Mouse (Mus musculus): ENCODE measurements around the gene Hoxd13.

The Hoxd13 gene

GRCm38 (mm10) chr2:74663291-74663925 is 4.7 kb upstream of the Hoxd13 start:
- DNase-seq: no peak

DNA sequence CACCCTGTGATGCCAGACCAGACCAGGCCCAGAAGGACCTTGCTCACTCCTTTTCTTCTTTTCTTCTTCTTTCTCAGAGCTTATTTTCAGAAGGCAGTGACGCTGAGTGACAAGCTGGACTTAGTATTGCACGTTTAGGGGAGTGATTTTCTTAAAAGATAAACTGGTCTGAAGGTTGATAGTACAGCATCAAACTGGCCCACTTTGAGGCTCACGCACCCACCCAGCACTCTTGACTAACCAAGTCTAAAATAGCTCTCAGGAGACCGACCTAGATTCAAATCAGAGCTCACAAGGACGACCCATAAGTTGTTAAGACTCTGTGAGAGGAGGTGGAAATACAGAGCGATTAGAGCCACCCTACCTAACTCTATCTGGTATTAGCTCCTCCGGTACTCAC is 1.7 kb upstream of the Hoxd13 start:
- no peak for DNase-seq

DNA sequence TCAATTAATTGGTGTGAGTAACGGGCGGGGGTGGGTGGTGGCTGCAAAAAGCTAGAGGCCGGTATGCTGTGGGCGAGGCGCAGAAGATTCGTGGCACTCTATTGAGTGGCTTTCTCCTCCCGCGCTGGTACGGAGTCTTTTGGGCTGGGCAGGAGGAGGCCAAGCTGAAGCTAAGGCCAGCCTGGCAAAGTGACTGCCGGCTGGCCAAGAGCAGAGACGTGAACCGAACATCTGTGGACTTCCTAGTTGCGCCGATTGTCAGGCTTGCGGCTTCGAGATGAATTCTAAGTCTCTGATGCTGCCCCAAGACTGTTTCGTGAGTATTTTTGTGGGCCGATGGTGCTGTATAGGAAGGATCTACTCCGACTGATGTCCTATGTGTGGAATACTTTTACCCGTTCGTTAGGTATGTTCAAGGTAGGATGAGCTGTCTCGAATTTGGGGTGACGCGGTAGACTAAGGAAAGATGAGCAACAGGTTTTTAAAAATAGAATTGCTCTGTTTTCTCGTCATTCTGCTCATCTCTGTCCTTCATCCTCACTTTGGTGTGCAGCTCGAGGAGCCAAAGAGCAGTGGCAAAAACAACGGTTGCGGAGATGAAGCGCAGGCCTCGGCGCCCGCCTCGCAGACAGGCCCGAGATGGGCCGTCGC is 794 bp upstream of the Hoxd13 start:
- no peak for DNase-seq

DNA sequence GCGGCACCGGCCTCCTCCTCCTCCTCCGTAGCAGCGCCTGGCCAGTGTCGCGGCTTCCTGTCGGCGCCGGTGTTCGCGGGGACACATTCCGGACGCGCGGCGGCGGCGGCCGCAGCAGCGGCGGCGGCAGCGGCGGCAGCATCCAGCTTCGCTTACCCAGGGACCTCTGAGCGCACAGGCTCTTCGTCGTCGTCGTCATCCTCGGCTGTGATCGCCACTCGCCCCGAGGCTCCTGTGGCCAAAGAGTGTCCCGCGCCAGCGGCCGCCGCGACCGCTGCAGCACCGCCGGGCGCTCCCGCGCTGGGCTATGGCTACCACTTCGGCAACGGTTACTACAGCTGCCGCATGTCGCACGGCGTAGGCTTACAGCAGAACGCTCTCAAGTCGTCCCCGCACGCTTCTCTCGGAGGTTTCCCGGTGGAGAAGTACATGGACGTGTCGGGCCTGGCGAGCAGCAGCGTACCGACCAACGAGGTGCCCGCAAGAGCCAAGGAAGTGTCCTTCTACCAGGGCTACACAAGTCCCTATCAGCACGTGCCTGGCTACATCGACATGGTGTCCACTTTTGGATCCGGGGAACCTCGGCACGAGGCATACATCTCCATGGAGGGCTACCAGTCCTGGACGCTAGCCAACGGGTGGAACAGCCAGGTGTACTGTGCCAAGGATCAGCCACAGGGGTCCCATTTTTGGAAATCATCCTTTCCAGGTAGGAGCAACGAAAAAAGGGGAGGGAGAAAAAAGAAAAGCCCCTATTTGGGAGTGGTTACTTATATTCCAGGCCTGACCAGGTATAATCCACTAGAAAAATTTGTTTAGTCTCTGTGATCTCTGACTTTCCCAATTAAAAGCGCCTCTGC is 490 bp downstream of the Hoxd13 start:
- DNase-seq: no peak

- no peak for DNase-seq
These were observed 1.1 kb downstream of the Hoxd13 start for GRCm38 (mm10) chr2:74669230-74669578.

- DNase-seq: no peak
These were observed 1.6 kb downstream of the Hoxd13 start for GRCm38 (mm10) chr2:74669650-74670235.

- DNase-seq: no peak
These were observed 2.6 kb downstream of the Hoxd13 start for GRCm38 (mm10) chr2:74670632-74671188.

- DNase-seq: no peak
These were observed 3.7 kb downstream of the Hoxd13 start for GRCm38 (mm10) chr2:74671847-74672246.

GRCm38 (mm10) chr2:74672481-74673362 is 4.6 kb downstream of the Hoxd13 start:
- DNase-seq: no peak

- DNase-seq: no peak
These were observed 5.8 kb downstream of the Hoxd13 start for GRCm38 (mm10) chr2:74673835-74674425.

GRCm38 (mm10) chr2:74674881-74675665 is 7.0 kb downstream of the Hoxd13 start, which contains the start of gene Hoxd12:
TSS of gene Hoxd12 (plus strand) at chr2:74675013.
- DNase-seq: no peak

- no peak for DNase-seq
These were observed 7.7 kb downstream of the Hoxd13 start for GRCm38 (mm10) chr2:74675666-74676282.

- no peak for DNase-seq
These were observed 8.4 kb downstream of the Hoxd13 start for GRCm38 (mm10) chr2:74676376-74677052.

DNA sequence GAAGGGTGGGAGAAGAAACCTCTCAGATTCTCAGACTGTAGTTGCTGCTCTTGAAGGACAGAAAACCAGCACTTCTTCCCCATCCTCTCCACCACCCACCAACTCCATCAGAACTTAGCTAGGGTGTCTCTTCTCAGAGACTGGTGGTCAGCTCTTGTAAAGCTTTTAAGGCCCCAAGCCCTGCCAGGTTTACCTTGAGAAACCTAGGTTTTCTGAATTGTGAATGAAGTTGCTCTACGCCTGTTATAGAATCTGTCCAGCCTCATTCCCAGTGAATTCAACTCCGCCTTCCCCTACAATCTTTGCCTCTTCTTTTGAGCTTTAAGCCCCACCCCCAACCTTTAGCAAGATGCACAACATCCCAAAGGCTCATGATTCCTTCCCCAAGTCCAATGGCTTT is 9.0 kb downstream of the Hoxd13 start:
- no peak for DNase-seq

DNA sequence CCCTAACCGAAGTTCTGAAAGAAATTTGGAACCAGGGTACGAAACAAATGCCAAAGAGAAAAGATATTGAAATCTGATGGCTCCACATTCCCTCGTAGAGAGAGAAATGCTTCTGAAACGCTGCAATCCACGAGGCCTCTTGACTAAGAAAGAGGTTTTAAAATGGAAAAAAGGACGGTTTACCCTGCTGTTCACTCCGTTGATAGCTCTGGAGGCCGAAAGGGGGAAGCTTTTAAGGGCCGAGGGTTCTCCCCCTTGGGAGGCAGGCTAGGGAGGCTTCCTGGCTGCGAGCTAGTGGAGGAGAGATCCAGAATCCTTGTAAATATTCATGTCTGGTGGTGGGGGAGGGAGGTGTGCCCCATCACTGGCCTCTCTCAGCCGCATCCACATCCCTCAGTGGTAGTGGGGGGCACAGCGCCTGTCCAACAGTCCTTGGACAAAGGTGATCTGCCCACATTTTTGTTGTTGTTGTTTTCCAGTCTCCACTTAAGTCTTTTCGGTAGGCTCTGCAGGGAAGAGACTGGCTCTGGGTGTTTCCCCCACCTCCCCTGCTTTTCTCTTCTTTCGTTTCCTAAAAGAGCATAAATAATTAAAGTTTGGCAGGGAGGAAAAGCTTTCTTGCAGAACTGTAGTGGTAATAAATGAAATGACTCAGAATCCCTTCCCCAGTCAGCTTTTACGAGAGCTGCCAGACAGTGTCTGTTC is 10.9 kb downstream of the Hoxd13 start, which contains the start of gene Hoxd11:
Gene Hoxd11 (plus strand): TSS at position 667 of the 705 bp plus-strand sequence.
- no peak for DNase-seq

DNA sequence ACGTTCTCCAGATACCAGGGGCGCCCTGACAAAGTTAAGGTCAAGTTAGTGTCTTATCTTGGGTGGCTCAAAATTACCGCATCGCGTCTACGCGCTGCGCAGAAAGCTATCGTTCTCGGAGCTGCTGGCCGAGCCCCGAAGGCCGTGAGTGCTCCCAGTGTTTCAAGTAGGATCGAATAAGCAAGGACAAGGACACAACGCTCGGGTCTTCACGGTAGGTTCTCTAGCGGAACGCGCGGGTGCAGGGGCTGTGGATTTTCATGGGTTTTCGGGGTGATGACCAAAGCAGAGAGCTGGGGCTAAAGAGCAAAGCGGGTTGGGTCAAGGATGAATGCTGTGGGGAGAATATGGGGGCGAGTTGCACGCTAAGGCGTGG is 11.5 kb downstream of the Hoxd13 start:
- no peak for DNase-seq

DNA sequence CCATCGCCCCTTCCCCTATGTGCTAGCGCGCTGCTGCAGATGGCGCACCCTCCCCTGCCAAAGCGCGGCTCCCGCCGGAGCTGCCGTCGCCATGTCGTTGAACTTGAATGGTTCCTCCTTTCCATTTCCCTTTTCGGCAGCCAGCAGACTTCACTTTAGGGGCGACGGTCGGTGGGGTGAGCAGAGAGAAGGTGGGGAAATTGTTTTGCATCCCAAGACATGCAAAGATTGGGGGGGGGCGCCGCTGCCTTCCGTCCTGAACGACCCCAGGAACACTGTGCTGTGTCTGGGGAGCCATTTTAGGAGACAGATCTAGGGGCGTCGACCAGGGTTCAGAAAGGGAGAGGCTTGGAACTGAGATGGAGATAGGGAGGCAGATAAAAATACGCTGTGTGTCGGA is 11.9 kb downstream of the Hoxd13 start:
- no peak for DNase-seq

- DNase-seq: no peak
These were observed 12.7 kb downstream of the Hoxd13 start for GRCm38 (mm10) chr2:74680561-74681398.

Data from layer of hippocampus, adult 9-11 months (tissue).